Mouse (Mus musculus) small intestine, adult 2 months (tissue): ENCODE measurements at regions not wholly inside any gene's neighbourhood (a gene's known extent, or its start where the extent isn't known, plus 50 kb on each side); places are given as distances from the start of the nearest gene placed in this dataset.

Source experiments
- CTCF ChIP-seq: fragments of 200-500 bp; IDR thresholded peaks from 2 replicates; pipeline ENCODE4 v1.5.1; 2012; ENCODE audit warnings: low read depth, mild to moderate bottlenecking, control low read depth, inconsistent platforms, low read length, moderate library complexity, mixed read lengths; ENCODE audit not compliant: insufficient replicate concordance, insufficient read length; ENCODE audit errors: extremely low read depth
- POLR2A ChIP-seq: fragments of 200-500 bp; IDR thresholded peaks from 2 replicates; pipeline ENCODE4 v1.6.1; 2012; ENCODE audit warnings: low read depth, mild to moderate bottlenecking, control low read depth, inconsistent platforms, low read length, moderate library complexity

GRCm38 (mm10) chrX:99531154-99531553, 60.1 kb upstream of the Pja1 start:
- TF ChIP-seq CTCF = no peak
- no peak for TF ChIP-seq POLR2A
